Mouse (Mus musculus): ENCODE measurements at regions not wholly inside any gene's neighbourhood (a gene's known extent, or its start where the extent isn't known, plus 50 kb on each side); places are given as distances from the start of the nearest gene placed in this dataset.

- peak; percentile 17 to 24 for DNase-seq
Observed at GRCm38 (mm10) chr8:26886783-26887486, 90.2 kb upstream of the Zfp703 start.

GRCm38 (mm10) chr8:26887551-26887950 is 89.6 kb upstream of the Zfp703 start:
- no peak for DNase-seq

GRCm38 (mm10) chr8:26888050-26888449 is 89.1 kb upstream of the Zfp703 start:
- DNase-seq = no peak

- DNase-seq = peak; percentile 75 to 86
Observed at GRCm38 (mm10) chr8:26891881-26892280, 85.2 kb upstream of the Zfp703 start.

GRCm38 (mm10) chr8:26892380-26892779 is 84.7 kb upstream of the Zfp703 start:
- DNase-seq = no peak

GRCm38 (mm10) chr8:26895867-26896266 is 81.3 kb upstream of the Zfp703 start:
- no peak for DNase-seq

GRCm38 (mm10) chr8:26903289-26903688 is 73.8 kb upstream of the Zfp703 start:
- DNase-seq = no peak

GRCm38 (mm10) chr8:26906257-26906656 is 70.9 kb upstream of the Zfp703 start:
- DNase-seq = no peak

- no peak for DNase-seq
Observed at GRCm38 (mm10) chr8:26907347-26908170, 69.6 kb upstream of the Zfp703 start.

GRCm38 (mm10) chr8:26910186-26910585 is 66.9 kb upstream of the Zfp703 start:
- DNase-seq = no peak

GRCm38 (mm10) chr8:26913562-26914529 is 63.3 kb upstream of the Zfp703 start:
- DNase-seq = peak in 1 of 2 experiments; percentile 30

GRCm38 (mm10) chr8:26915731-26916130 is 61.4 kb upstream of the Zfp703 start:
- no peak for DNase-seq

- no peak for DNase-seq
Observed at GRCm38 (mm10) chr8:26921531-26922177, 55.5 kb upstream of the Zfp703 start.

GRCm38 (mm10) chr8:26922178-26922540 is 55.0 kb upstream of the Zfp703 start:
- no peak for DNase-seq

GRCm38 (mm10) chr8:26923166-26923565 is 54.0 kb upstream of the Zfp703 start:
- peak; percentile 18 to 30 for DNase-seq

All from heart, adult 18-20 months (tissue).